Mouse (Mus musculus): ENCODE data around the gene Pde11a. TPM values are rescaled to one million over a fixed set of nuclear protein-coding genes. Genes with fewer than 3 reads are reported as not detected.

Pde11a gene
- polyA plus RNA-seq (2017; shearing (Covaris generic)), result 10 to 100 TPM in 2 of 3 experiments, 1 to 10 TPM in 1; 3.0 to 13.9 (median 10.6) TPM

- peak; percentile 32 for ATAC-seq
Measured at GRCm38 (mm10) chr2:76338215-76339156, at the start of gene Pde11a. Gene Pde11a (minus strand): TSS chr2:76338774.

GRCm38 (mm10) chr2:76386531-76386930 lies 48.0 kb upstream of the Pde11a start:
- ATAC-seq, result no peak

- ATAC-seq, result no peak
Measured at GRCm38 (mm10) chr2:76378646-76379045, 40.1 kb upstream of the Pde11a start.

- ATAC-seq, result peak; percentile 68
Measured at GRCm38 (mm10) chr2:76374544-76375206, 36.1 kb upstream of the Pde11a start.

GRCm38 (mm10) chr2:76372244-76372643 lies 33.7 kb upstream of the Pde11a start:
- no peak for ATAC-seq

- ATAC-seq, result peak; percentile 1
Measured at GRCm38 (mm10) chr2:76370656-76370922, 32.0 kb upstream of the Pde11a start.

GRCm38 (mm10) chr2:76369821-76370655 lies 31.5 kb upstream of the Pde11a start, which contains the start of gene Rbm45:
Gene Rbm45 (plus strand): TSS chr2:76369984.
- peak; percentile 87 for ATAC-seq

GRCm38 (mm10) chr2:76368861-76369660 lies 30.5 kb upstream of the Pde11a start:
- ATAC-seq, result no peak

- peak; percentile 36 for ATAC-seq
Measured at GRCm38 (mm10) chr2:76367188-76367922, 28.8 kb upstream of the Pde11a start.

- ATAC-seq, result no peak
Measured at GRCm38 (mm10) chr2:76365811-76366210, 27.2 kb upstream of the Pde11a start.

- ATAC-seq, result no peak
Measured at GRCm38 (mm10) chr2:76362111-76362510, 23.5 kb upstream of the Pde11a start.

GRCm38 (mm10) chr2:76360226-76360625 lies 21.7 kb upstream of the Pde11a start, which contains the start of gene Cyct:
Gene Cyct (minus strand): TSS chr2:76360450.
- ATAC-seq, result no peak

GRCm38 (mm10) chr2:76347839-76348238 lies 9.3 kb upstream of the Pde11a start:
- no peak for ATAC-seq

- ATAC-seq, result no peak
Measured at GRCm38 (mm10) chr2:76342146-76342545, 3.6 kb upstream of the Pde11a start.

- ATAC-seq, result no peak
Measured at GRCm38 (mm10) chr2:76334596-76334995, 4.0 kb downstream of the Pde11a start.

- ATAC-seq, result no peak
Measured at GRCm38 (mm10) chr2:76332161-76332805, 6.3 kb downstream of the Pde11a start.

- ATAC-seq, result no peak
Measured at GRCm38 (mm10) chr2:76330081-76330480, 8.5 kb downstream of the Pde11a start.

- ATAC-seq, result no peak
Measured at GRCm38 (mm10) chr2:76326161-76326560, 12.4 kb downstream of the Pde11a start.

GRCm38 (mm10) chr2:76324463-76324862 lies 14.1 kb downstream of the Pde11a start:
- no peak for ATAC-seq

GRCm38 (mm10) chr2:76323185-76323875 lies 15.2 kb downstream of the Pde11a start:
- no peak for ATAC-seq

All from inflammation-experienced regulatory T-cells, adult 6 months (primary cell).